Mouse (Mus musculus) cerebellum, adult 11-12 months (tissue): ENCODE results near the gene Ier5l.
A peak's percentile ranks its signal among the peaks of the same experiment; 100 is the strongest.

Experiments
- DNase-seq: peaks from one replicate; pipeline ENCODE4 v3.0.0; 2022

Gene Ier5l

DNA sequence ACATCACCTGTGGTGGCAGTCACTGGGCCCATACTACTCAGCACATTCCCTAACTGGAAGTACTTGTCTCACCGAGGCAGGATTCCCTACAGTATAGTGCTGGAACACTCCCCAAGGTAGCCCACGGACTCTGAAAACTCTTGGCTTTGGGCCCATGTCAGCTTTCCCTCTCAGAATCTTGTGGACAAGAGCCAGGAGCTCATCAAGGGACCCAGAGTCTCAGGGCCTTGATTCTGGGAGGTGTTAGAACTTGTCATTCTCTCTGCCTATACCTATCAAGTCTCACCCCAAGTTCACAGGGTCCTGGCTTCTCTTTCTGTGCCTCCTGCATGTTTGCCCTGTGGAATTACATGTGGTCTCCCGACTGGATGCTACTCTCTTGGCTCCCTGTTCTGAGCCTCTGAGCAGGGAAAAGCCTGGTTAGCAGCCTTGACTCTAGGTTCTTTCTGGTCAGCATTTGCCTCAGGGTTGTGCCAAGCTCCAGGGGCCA lies 33.8 kb downstream of the Ier5l start:
- DNase-seq, result peak; percentile 28

DNA sequence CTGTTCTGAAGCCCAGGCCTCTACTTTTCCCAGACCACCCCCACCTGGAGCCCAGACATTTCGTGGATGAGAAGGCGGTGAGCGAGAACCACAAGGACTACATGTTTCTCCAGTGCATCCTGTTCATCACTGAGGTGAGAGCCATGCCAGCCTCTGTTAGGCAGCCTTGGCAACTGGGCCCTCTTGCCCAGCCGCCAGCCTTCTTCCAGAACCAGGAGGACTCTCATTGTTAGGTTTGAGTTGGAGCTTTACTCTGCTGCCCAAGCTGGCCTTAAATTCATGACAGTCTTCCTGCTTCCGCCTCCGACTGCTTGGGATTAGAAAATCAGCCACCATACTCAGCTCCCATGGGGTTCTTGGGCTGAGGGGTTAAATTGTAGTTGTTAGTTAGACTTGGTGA lies 34.4 kb downstream of the Ier5l start:
- peak; percentile 16 for DNase-seq

DNA sequence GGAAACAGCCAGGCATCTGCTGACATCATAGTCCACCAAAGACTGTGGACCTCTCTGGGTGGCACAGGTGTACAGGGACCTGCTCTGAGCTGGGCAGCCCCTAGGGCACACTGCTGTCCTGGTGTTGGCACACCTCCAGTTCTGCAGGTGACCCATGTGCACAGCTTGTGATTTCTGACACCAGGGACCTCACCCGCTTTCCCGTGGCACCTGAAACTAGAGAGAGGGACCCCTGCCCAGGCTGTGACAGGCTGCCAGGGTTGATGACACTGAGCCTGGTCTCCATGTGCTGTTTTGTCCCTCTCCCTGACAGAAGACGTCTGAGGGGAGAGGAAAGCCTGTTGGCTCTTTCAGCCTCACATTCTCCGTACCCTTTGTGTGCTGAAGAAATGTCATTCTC lies 36.2 kb downstream of the Ier5l start:
- DNase-seq, result peak; percentile 29

DNA sequence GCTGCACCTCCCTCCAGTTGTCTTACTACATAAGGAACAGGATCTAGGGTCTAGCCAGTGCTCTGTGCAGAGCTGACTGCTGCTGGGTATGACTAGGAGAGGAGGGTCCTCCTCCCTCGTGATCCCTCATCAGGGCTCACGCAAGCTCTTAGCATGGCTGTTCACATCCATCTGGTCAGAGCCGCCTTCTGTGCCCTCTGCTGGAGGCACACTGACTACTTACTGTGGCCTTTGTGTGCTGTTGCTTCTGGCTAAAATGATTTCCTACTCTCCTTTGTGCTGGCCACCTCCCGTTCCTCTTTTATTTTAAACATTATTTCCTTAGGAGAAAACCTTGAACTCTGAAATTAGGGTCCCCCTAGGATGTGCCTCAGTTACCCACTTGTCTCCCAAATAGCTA lies 37.2 kb downstream of the Ier5l start:
- DNase-seq, result no peak

DNA sequence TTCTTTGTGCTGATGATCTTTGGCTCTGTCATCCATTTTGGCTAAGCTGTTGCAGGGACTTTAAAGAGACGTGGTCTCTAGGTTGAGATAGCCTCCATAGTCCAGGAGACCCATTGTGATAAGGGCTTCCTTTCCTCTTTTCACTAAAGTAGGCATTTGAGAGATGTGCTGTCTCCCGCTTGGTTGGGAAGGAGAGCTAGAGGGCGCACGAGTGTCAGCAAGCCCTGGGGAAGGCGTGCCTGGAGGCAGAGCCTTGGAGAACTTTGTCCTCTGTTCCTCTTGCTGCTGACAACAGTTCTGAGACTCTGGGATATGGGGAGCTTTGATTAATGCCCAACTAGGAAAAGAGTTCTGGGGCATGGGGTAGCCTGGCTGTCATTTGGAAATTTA lies 37.9 kb downstream of the Ier5l start:
- peak; percentile 16 for DNase-seq

DNA sequence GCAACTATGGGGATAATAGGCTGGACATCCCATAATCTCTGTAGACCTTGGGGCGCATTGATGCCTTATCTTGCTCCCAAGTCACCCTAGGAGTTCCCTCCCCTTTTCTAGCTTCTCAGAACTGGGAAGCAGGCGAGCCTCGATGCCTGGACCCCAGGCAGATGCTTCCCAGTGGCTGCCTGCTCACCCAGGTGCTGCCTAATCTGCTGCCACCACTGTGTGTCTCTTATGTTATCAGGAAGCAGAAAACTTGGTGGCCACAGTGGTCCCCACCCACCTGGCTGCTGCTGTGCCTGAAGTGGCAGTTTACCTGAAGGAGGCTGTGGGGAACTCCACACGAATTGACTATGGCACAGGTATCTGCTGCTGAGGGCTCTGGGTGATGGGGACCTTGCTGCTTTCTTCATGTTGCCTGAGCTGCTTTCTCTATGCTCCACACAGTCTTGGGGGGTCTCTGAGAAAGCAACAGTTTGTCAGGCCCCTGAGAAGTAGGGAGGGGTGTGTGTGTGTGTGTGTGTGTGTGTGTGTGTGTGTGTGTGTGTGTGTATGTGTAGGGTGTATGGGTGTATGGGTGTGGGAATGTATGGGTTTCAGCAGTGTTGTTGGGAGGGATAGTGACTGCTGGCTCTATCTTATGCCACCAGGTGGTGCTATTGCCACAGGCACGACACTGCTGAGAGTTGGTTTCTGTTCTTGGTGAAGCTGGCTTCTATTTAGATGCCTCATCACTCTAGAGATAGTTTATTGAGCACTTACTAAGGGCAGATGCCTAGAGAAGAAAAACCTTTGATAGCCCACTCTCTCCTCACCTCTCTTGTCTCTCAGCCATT lies 38.5 kb downstream of the Ier5l start:
- peak; percentile 63 for DNase-seq

DNA sequence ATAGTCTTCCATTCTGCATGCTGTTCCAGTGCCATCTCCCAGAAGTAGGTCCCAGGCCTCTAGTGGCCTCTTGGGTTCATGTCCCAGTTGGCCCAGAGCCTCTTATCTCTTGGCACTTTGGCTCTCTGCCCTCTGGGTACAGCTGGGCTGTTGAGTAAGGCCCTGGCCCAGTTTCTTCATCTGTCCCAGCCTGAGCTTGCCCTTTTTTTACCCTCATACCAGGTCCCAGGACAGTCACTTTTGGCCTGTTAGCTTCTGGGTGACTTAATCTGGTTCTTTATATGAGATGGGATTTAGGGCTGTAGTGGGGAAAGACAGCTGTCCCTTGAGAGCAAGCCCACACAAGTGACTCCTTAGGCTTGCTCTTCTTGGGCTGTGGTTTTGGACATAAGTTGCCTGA lies 44.9 kb downstream of the Ier5l start:
- DNase-seq, result peak; percentile 53
